Mouse (Mus musculus): ENCODE results near the gene Gm37240. TPM values are rescaled to one million over a fixed set of nuclear protein-coding genes. Genes with fewer than 3 reads are reported as not detected.

The Gm37240 gene
- polyA plus RNA-seq, 1 experiment from 2014 or later: 0.93 TPM

- Histone ChIP-seq H3K27me3 (replicated peaks; ENCODE audit: control insufficient read depth, insufficient read depth, low read length) (no peaks in the 10 kb centered on the region), H3K4me1 (ENCODE audit: control insufficient read depth, insufficient read depth, low read depth, low read length) (no peaks in the 10 kb centered on the region), H3K9me3 (ENCODE audit: control insufficient read depth, low read length) (no peaks in the 10 kb centered on the region), H3K27ac (ENCODE audit: low read depth, low read length) (no peak overlapping the region), H3K36me3 (ENCODE audit: control insufficient read depth, insufficient read depth, low read length) (no peaks in the 10 kb centered on the region), H3K4me2 (ENCODE audit: low read length) (no peak overlapping the region), H3K4me3 (ENCODE audit: low read length) (no peak overlapping the region), H3K9ac (ENCODE audit: low read depth, low read length) (no peak overlapping the region)
- 95% methylated on average over 8 of the region's 8 CpGs for WGBS
- ATAC-seq: no peak
Measured at GRCm38 (mm10) chr3:84504291-84504690, 1383.0 kb downstream of the Gm37240 start.

GRCm38 (mm10) chr3:84502101-84502500, 1385.2 kb downstream of the Gm37240 start:
- Histone ChIP-seq H3K9ac (ENCODE audit: low read depth, low read length) (no peak overlapping the region), H3K27ac (ENCODE audit: low read depth, low read length) (no peak overlapping the region), H3K9me3 (ENCODE audit: control insufficient read depth, low read length) (no peaks in the 10 kb centered on the region), H3K4me2 (ENCODE audit: low read length) (no peak overlapping the region), H3K4me1 (ENCODE audit: control insufficient read depth, insufficient read depth, low read depth, low read length) (no peaks in the 10 kb centered on the region), H3K36me3 (ENCODE audit: control insufficient read depth, insufficient read depth, low read length) (no peaks in the 10 kb centered on the region), H3K4me3 (ENCODE audit: low read length) (no peak overlapping the region), H3K27me3 (replicated peaks; ENCODE audit: control insufficient read depth, insufficient read depth, low read length) (no peaks in the 10 kb centered on the region)
- 83% methylated on average over 2 of the region's 2 CpGs for WGBS
- ATAC-seq: no peak

DNA sequence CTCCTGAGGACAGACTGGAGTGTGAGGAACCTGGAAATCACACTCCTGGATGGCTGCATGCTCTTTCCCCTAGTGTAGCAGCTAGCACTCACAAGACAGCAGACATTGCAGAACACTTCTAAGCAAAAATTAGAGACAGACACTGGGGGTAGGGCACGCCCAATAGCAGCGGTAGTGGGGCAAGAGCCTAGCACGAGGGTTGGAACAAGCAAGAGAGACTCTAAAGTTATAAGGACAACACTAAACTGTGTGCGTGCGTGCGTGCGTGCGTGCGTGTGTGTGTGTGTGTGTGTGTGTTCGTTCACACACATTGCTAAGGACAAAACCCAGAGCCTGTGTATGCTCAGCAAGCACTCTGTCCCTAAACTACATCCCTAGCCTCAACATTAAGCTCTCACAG, 1386.8 kb downstream of the Gm37240 start:
- no peak overlapping the region for H3K27ac ChIP-seq (ENCODE audit: low read depth, low read length)
- H3K4me1 ChIP-seq (ENCODE audit: control insufficient read depth, insufficient read depth, low read depth, low read length): no peaks in the 10 kb centered on the region
- no peak for ATAC-seq
- no peak overlapping the region for H3K9ac ChIP-seq (ENCODE audit: low read depth, low read length)
- 74% methylated on average over 10 of the region's 10 CpGs for WGBS
- H3K27me3 ChIP-seq (replicated peaks; ENCODE audit: control insufficient read depth, insufficient read depth, low read length): no peaks in the 10 kb centered on the region
- no peak overlapping the region for H3K4me2 ChIP-seq (ENCODE audit: low read length)
- no peak overlapping the region for H3K4me3 ChIP-seq (ENCODE audit: low read length)
- no peaks in the 10 kb centered on the region for H3K9me3 ChIP-seq (ENCODE audit: control insufficient read depth, low read length)
- no peaks in the 10 kb centered on the region for H3K36me3 ChIP-seq (ENCODE audit: control insufficient read depth, insufficient read depth, low read length)

- Histone ChIP-seq H3K27ac (ENCODE audit: low read depth, low read length) (no peak overlapping the region), H3K4me2 (ENCODE audit: low read length) (no peak overlapping the region), H3K9ac (ENCODE audit: low read depth, low read length) (no peak overlapping the region), H3K36me3 (ENCODE audit: control insufficient read depth, insufficient read depth, low read length) (no peaks in the 10 kb centered on the region), H3K27me3 (replicated peaks; ENCODE audit: control insufficient read depth, insufficient read depth, low read length) (no peaks in the 10 kb centered on the region), H3K4me1 (ENCODE audit: control insufficient read depth, insufficient read depth, low read depth, low read length) (no peaks in the 10 kb centered on the region), H3K9me3 (ENCODE audit: control insufficient read depth, low read length) (no peaks in the 10 kb centered on the region), H3K4me3 (ENCODE audit: low read length) (no peak overlapping the region)
- WGBS: 77% methylated on average over 11 of the region's 11 CpGs
- no peak for ATAC-seq
Measured at GRCm38 (mm10) chr3:84497718-84498117, 1389.6 kb downstream of the Gm37240 start.

GRCm38 (mm10) chr3:84492657-84493056, 1394.7 kb downstream of the Gm37240 start:
- Histone ChIP-seq H3K9ac (ENCODE audit: low read depth, low read length) (no peak overlapping the region), H3K36me3 (ENCODE audit: control insufficient read depth, insufficient read depth, low read length) (no peaks in the 10 kb centered on the region), H3K4me1 (ENCODE audit: control insufficient read depth, insufficient read depth, low read depth, low read length) (no peaks in the 10 kb centered on the region), H3K4me3 (ENCODE audit: low read length) (no peak overlapping the region), H3K27ac (ENCODE audit: low read depth, low read length) (no peak overlapping the region), H3K27me3 (replicated peaks; ENCODE audit: control insufficient read depth, insufficient read depth, low read length) (no peaks in the 10 kb centered on the region), H3K4me2 (ENCODE audit: low read length) (no peak overlapping the region), H3K9me3 (ENCODE audit: control insufficient read depth, low read length) (no peaks in the 10 kb centered on the region)
- ATAC-seq: no peak
- 93% methylated on average over 8 of the region's 8 CpGs for WGBS

GRCm38 (mm10) chr3:84492148-84492547, 1395.2 kb downstream of the Gm37240 start:
- Histone ChIP-seq H3K27me3 (replicated peaks; ENCODE audit: control insufficient read depth, insufficient read depth, low read length) (no peaks in the 10 kb centered on the region), H3K4me2 (ENCODE audit: low read length) (no peak overlapping the region), H3K9me3 (ENCODE audit: control insufficient read depth, low read length) (no peaks in the 10 kb centered on the region), H3K4me1 (ENCODE audit: control insufficient read depth, insufficient read depth, low read depth, low read length) (no peaks in the 10 kb centered on the region), H3K9ac (ENCODE audit: low read depth, low read length) (no peak overlapping the region), H3K4me3 (ENCODE audit: low read length) (no peak overlapping the region), H3K36me3 (ENCODE audit: control insufficient read depth, insufficient read depth, low read length) (no peaks in the 10 kb centered on the region), H3K27ac (ENCODE audit: low read depth, low read length) (no peak overlapping the region)
- no peak for ATAC-seq
- 75% methylated on average over 4 of the region's 4 CpGs for WGBS

- Histone ChIP-seq H3K9ac (ENCODE audit: low read depth, low read length) (no peak overlapping the region), H3K4me1 (ENCODE audit: control insufficient read depth, insufficient read depth, low read depth, low read length) (no peaks in the 10 kb centered on the region), H3K4me3 (ENCODE audit: low read length) (no peak overlapping the region), H3K4me2 (ENCODE audit: low read length) (no peak overlapping the region), H3K27me3 (replicated peaks; ENCODE audit: control insufficient read depth, insufficient read depth, low read length) (no peaks in the 10 kb centered on the region), H3K9me3 (ENCODE audit: control insufficient read depth, low read length) (no peaks in the 10 kb centered on the region), H3K36me3 (ENCODE audit: control insufficient read depth, insufficient read depth, low read length) (no peaks in the 10 kb centered on the region), H3K27ac (ENCODE audit: low read depth, low read length) (no peak overlapping the region)
- WGBS: 31% methylated on average over 6 of the region's 6 CpGs
- ATAC-seq: no peak
Measured at GRCm38 (mm10) chr3:84488716-84489115, 1398.6 kb downstream of the Gm37240 start.

- Histone ChIP-seq H3K27ac (ENCODE audit: low read depth, low read length) (no peak overlapping the region), H3K4me3 (ENCODE audit: low read length) (no peak overlapping the region), H3K27me3 (replicated peaks; ENCODE audit: control insufficient read depth, insufficient read depth, low read length) (no peaks in the 10 kb centered on the region), H3K9me3 (ENCODE audit: control insufficient read depth, low read length) (no peaks in the 10 kb centered on the region), H3K4me1 (ENCODE audit: control insufficient read depth, insufficient read depth, low read depth, low read length) (peaks cover 5% of the 10 kb centered on the region), H3K9ac (ENCODE audit: low read depth, low read length) (no peak overlapping the region), H3K36me3 (ENCODE audit: control insufficient read depth, insufficient read depth, low read length) (no peaks in the 10 kb centered on the region), H3K4me2 (ENCODE audit: low read length) (no peak overlapping the region)
- no peak for ATAC-seq
- 74% methylated on average over 3 of the region's 3 CpGs for WGBS
Measured at GRCm38 (mm10) chr3:84484891-84485290, 1402.4 kb downstream of the Gm37240 start.

GRCm38 (mm10) chr3:84484333-84484732, 1403.0 kb downstream of the Gm37240 start:
- 83% methylated on average over 4 of the region's 4 CpGs for WGBS
- H3K36me3 ChIP-seq (ENCODE audit: control insufficient read depth, insufficient read depth, low read length): no peaks in the 10 kb centered on the region
- no peak overlapping the region for H3K27ac ChIP-seq (ENCODE audit: low read depth, low read length)
- no peaks in the 10 kb centered on the region for H3K27me3 ChIP-seq (replicated peaks; ENCODE audit: control insufficient read depth, insufficient read depth, low read length)
- H3K4me1 ChIP-seq (ENCODE audit: control insufficient read depth, insufficient read depth, low read depth, low read length): peaks cover 5% of the 10 kb centered on the region
- no peaks in the 10 kb centered on the region for H3K9me3 ChIP-seq (ENCODE audit: control insufficient read depth, low read length)
- no peak overlapping the region for H3K4me2 ChIP-seq (ENCODE audit: low read length)
- no peak overlapping the region for H3K4me3 ChIP-seq (ENCODE audit: low read length)
- no peak overlapping the region for H3K9ac ChIP-seq (ENCODE audit: low read depth, low read length)
- ATAC-seq: no peak

DNA sequence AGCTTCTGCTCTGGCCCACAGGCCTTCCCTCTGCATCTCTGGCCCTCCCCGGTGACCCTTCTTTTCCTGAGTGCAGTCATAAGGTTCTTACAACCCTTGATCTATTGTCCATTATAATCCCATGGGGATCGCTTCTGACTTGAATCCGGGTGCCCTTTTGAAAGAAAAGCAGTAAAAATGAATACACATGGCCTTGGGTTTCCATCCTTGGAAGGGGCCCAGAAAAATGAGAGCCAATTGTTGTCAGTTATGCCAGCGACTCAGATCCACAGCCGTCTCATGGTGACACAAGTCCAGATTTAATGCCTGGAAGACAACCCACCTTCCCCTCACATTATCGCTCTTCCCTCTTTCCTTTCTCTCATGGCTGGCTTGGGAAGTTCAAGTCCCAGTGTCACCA, 1405.2 kb downstream of the Gm37240 start:
- ATAC-seq: no peak
- H3K9me3 ChIP-seq (ENCODE audit: control insufficient read depth, low read length): no peaks in the 10 kb centered on the region
- H3K4me3 ChIP-seq (ENCODE audit: low read length): no peak overlapping the region
- no peaks in the 10 kb centered on the region for H3K27me3 ChIP-seq (replicated peaks; ENCODE audit: control insufficient read depth, insufficient read depth, low read length)
- no peaks in the 10 kb centered on the region for H3K36me3 ChIP-seq (ENCODE audit: control insufficient read depth, insufficient read depth, low read length)
- H3K4me2 ChIP-seq (ENCODE audit: low read length): no peak overlapping the region
- 77% methylated on average over 6 of the region's 6 CpGs for WGBS
- no peak overlapping the region for H3K27ac ChIP-seq (ENCODE audit: low read depth, low read length)
- no peak overlapping the region for H3K9ac ChIP-seq (ENCODE audit: low read depth, low read length)
- H3K4me1 ChIP-seq (ENCODE audit: control insufficient read depth, insufficient read depth, low read depth, low read length): peaks cover 13% of the 10 kb centered on the region

Measured in hindbrain, embryonic 16.5 days (tissue).